Mouse (Mus musculus): ENCODE measurements around the gene Ccdc141. TPM values are rescaled to one million over a fixed set of nuclear protein-coding genes. Genes with fewer than 3 reads are reported as not detected.

The Ccdc141 gene
- polyA plus RNA-seq, 1 experiment from 2014 or later, result 5.5 TPM

DNA sequence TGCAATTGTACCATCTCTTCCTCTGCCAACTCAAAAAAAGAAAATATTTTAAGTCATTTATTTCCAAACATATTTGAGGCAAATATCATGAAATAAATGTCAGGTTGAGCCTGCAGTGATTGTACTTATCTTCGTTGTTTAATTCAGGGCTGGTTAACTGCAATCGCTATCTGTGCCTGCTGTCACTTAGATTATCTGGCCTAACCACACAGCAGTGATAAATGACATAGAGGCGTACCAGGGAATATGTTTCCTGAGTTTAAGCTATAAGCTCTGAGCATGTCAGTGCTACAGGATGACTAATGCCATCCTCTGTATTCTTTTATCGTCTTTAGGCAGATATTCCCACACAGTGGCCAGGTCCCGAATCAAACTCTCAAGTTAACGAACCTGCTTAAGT is 31.6 kb downstream of the Ccdc141 start:
- no peaks in the 10 kb centered on the region for H3K4me1 ChIP-seq (replicated peaks; ENCODE audit: control insufficient read depth, insufficient read depth, low read length)
- H3K9me3 ChIP-seq (ENCODE audit: control insufficient read depth, low read length), result no peaks in the 10 kb centered on the region
- no peak for DNase-seq (ENCODE audit: low spot score)
- no peak overlapping the region for H3K4me3 ChIP-seq (ENCODE audit: low read depth, low read length)
- H3K36me3 ChIP-seq (ENCODE audit: control insufficient read depth, insufficient read depth, low read length), result no peaks in the 10 kb centered on the region
- WGBS, result 88% methylated on average over 6 of the region's 6 CpGs
- no peaks in the 10 kb centered on the region for H3K27me3 ChIP-seq (ENCODE audit: control insufficient read depth, insufficient read depth, low read length)
- ATAC-seq (ENCODE audit: low FRiP score), result no peak
- no peak overlapping the region for H3K27ac ChIP-seq (ENCODE audit: low read depth, low read length)
- no peak overlapping the region for H3K4me2 ChIP-seq (replicated peaks; ENCODE audit: low read depth, low read length)
- no peak overlapping the region for H3K9ac ChIP-seq (ENCODE audit: low read depth, low read length)

- 52% methylated on average over 1 of the region's 1 CpGs for WGBS
- H3K27ac ChIP-seq (ENCODE audit: low read depth, low read length), result no peak overlapping the region
- H3K4me2 ChIP-seq (replicated peaks; ENCODE audit: low read depth, low read length), result no peak overlapping the region
- H3K27me3 ChIP-seq (ENCODE audit: control insufficient read depth, insufficient read depth, low read length), result no peaks in the 10 kb centered on the region
- DNase-seq (ENCODE audit: low spot score) (no peak), ATAC-seq (ENCODE audit: low FRiP score) (no peak)
- no peak overlapping the region for H3K4me3 ChIP-seq (ENCODE audit: low read depth, low read length)
- no peaks in the 10 kb centered on the region for H3K36me3 ChIP-seq (ENCODE audit: control insufficient read depth, insufficient read depth, low read length)
- no peaks in the 10 kb centered on the region for H3K4me1 ChIP-seq (replicated peaks; ENCODE audit: control insufficient read depth, insufficient read depth, low read length)
- H3K9ac ChIP-seq (ENCODE audit: low read depth, low read length), result no peak overlapping the region
- H3K9me3 ChIP-seq (ENCODE audit: control insufficient read depth, low read length), result no peaks in the 10 kb centered on the region
Observed at GRCm38 (mm10) chr2:77134906-77135305, 35.5 kb downstream of the Ccdc141 start.

DNA sequence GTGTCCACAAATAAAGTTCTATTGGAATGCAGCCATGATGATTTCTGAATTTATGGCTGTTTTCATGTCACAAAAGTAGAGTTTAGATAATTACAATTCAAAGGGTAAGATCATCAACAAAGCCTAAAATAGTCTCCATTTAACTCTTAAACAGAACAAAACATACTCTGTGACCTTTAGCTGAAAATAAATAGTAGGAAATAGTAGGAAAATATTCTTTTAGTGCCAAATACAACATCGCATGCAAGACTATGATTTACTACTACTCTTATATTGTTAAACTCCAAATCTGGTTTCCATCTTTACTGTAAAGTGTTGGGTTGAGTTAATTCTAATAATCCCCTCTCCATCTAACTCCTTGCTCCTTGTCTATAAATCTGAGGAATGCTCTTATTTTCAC is 37.0 kb downstream of the Ccdc141 start:
- no peak overlapping the region for H3K4me2 ChIP-seq (replicated peaks; ENCODE audit: low read depth, low read length)
- no peak overlapping the region for H3K4me3 ChIP-seq (ENCODE audit: low read depth, low read length)
- H3K27ac ChIP-seq (ENCODE audit: low read depth, low read length), result no peak overlapping the region
- no peaks in the 10 kb centered on the region for H3K27me3 ChIP-seq (ENCODE audit: control insufficient read depth, insufficient read depth, low read length)
- H3K36me3 ChIP-seq (ENCODE audit: control insufficient read depth, insufficient read depth, low read length), result no peaks in the 10 kb centered on the region
- no peak overlapping the region for H3K9ac ChIP-seq (ENCODE audit: low read depth, low read length)
- 95% methylated on average over 1 of the region's 1 CpGs for WGBS
- H3K9me3 ChIP-seq (ENCODE audit: control insufficient read depth, low read length), result no peaks in the 10 kb centered on the region
- DNase-seq (ENCODE audit: low spot score), result no peak
- ATAC-seq (ENCODE audit: low FRiP score), result no peak
- no peaks in the 10 kb centered on the region for H3K4me1 ChIP-seq (replicated peaks; ENCODE audit: control insufficient read depth, insufficient read depth, low read length)

DNA sequence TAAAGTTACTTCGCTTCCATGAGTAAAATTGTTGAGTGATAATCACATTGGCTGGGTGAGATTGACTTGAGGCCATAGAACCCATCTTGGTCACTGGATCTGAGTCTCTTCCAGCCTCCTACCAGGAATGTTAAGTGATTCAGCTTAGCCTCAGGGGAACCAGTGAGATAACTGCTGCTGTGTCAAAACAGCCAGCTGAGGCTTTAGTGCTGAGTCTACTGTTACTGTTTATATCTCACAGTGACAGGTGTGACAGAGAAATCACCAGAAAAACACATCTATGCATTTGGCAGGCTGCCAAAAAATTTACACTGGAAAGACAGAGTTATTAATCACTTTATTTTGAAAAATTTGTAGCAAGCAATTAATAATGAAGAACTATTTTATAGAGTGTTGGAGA is 43.5 kb downstream of the Ccdc141 start:
- Histone ChIP-seq H3K9ac (ENCODE audit: low read depth, low read length) (no peak overlapping the region), H3K27ac (ENCODE audit: low read depth, low read length) (no peak overlapping the region), H3K36me3 (ENCODE audit: control insufficient read depth, insufficient read depth, low read length) (no peaks in the 10 kb centered on the region), H3K4me3 (ENCODE audit: low read depth, low read length) (no peak overlapping the region), H3K4me2 (replicated peaks; ENCODE audit: low read depth, low read length) (no peak overlapping the region), H3K27me3 (ENCODE audit: control insufficient read depth, insufficient read depth, low read length) (no peaks in the 10 kb centered on the region), H3K4me1 (replicated peaks; ENCODE audit: control insufficient read depth, insufficient read depth, low read length) (no peaks in the 10 kb centered on the region), H3K9me3 (ENCODE audit: control insufficient read depth, low read length) (no peaks in the 10 kb centered on the region)
- ATAC-seq (ENCODE audit: low FRiP score) (no peak), DNase-seq (ENCODE audit: low spot score) (no peak)
- 90% methylated on average over 1 of the region's 1 CpGs for WGBS

DNA sequence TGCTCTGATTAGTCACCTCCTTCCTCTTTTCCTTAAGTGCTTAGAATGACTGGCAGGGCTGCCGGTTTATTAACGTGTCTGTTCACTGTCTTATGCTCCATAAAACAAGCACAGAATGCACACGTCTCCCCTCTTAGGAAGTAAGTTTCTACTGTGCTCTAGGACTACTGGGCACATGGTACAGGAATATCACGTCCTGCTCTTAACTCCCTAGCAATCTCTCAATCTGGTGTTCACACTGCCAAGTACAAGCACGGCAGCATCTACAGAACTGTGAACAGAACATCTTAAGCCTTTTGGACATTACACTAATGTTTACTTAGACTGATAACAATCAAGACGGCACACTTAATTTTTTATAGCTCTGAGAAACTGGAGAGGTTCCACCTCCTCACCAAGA is 52.3 kb downstream of the Ccdc141 start:
- no peaks in the 10 kb centered on the region for H3K27me3 ChIP-seq (ENCODE audit: control insufficient read depth, insufficient read depth, low read length)

GRCm38 (mm10) chr2:77114335-77114734 is 56.1 kb downstream of the Ccdc141 start:
- Histone ChIP-seq H3K9ac (ENCODE audit: low read depth, low read length) (no peak overlapping the region), H3K4me2 (replicated peaks; ENCODE audit: low read depth, low read length) (no peak overlapping the region), H3K4me3 (ENCODE audit: low read depth, low read length) (no peak overlapping the region), H3K27me3 (ENCODE audit: control insufficient read depth, insufficient read depth, low read length) (no peaks in the 10 kb centered on the region), H3K36me3 (ENCODE audit: control insufficient read depth, insufficient read depth, low read length) (no peaks in the 10 kb centered on the region), H3K4me1 (replicated peaks; ENCODE audit: control insufficient read depth, insufficient read depth, low read length) (no peaks in the 10 kb centered on the region), H3K27ac (ENCODE audit: low read depth, low read length) (no peak overlapping the region), H3K9me3 (ENCODE audit: control insufficient read depth, low read length) (no peaks in the 10 kb centered on the region)
- ATAC-seq (ENCODE audit: low FRiP score), result no peak
- WGBS, result 66% methylated on average over 2 of the region's 2 CpGs
- no peak for DNase-seq (ENCODE audit: low spot score)

More for the DNA sequence above, 52.3 kb downstream of the Ccdc141 start:
- no peak for DNase-seq (ENCODE audit: low spot score)
- H3K4me3 ChIP-seq (ENCODE audit: low read depth, low read length), result no peak overlapping the region
- H3K36me3 ChIP-seq (ENCODE audit: control insufficient read depth, insufficient read depth, low read length), result no peaks in the 10 kb centered on the region
- no peaks in the 10 kb centered on the region for H3K4me1 ChIP-seq (replicated peaks; ENCODE audit: control insufficient read depth, insufficient read depth, low read length)
- no peaks in the 10 kb centered on the region for H3K9me3 ChIP-seq (ENCODE audit: control insufficient read depth, low read length)
- no peak for ATAC-seq (ENCODE audit: low FRiP score)
- no peak overlapping the region for H3K27ac ChIP-seq (ENCODE audit: low read depth, low read length)
- H3K9ac ChIP-seq (ENCODE audit: low read depth, low read length), result no peak overlapping the region
- no peak overlapping the region for H3K4me2 ChIP-seq (replicated peaks; ENCODE audit: low read depth, low read length)
- WGBS, result 83% methylated on average over 6 of the region's 6 CpGs

GRCm38 (mm10) chr2:77113867-77114266 is 56.6 kb downstream of the Ccdc141 start:
- H3K4me2 ChIP-seq (replicated peaks; ENCODE audit: low read depth, low read length), result no peak overlapping the region
- H3K4me3 ChIP-seq (ENCODE audit: low read depth, low read length), result no peak overlapping the region
- DNase-seq (ENCODE audit: low spot score), result no peak
- ATAC-seq (ENCODE audit: low FRiP score), result no peak
- no peaks in the 10 kb centered on the region for H3K4me1 ChIP-seq (replicated peaks; ENCODE audit: control insufficient read depth, insufficient read depth, low read length)
- 91% methylated on average over 8 of the region's 8 CpGs for WGBS
- no peaks in the 10 kb centered on the region for H3K36me3 ChIP-seq (ENCODE audit: control insufficient read depth, insufficient read depth, low read length)
- H3K27me3 ChIP-seq (ENCODE audit: control insufficient read depth, insufficient read depth, low read length), result no peaks in the 10 kb centered on the region
- H3K9me3 ChIP-seq (ENCODE audit: control insufficient read depth, low read length), result no peaks in the 10 kb centered on the region
- no peak overlapping the region for H3K27ac ChIP-seq (ENCODE audit: low read depth, low read length)
- no peak overlapping the region for H3K9ac ChIP-seq (ENCODE audit: low read depth, low read length)

- 83% methylated on average over 5 of the region's 5 CpGs for WGBS
- H3K27ac ChIP-seq (ENCODE audit: low read depth, low read length), result no peak overlapping the region
- no peaks in the 10 kb centered on the region for H3K27me3 ChIP-seq (ENCODE audit: control insufficient read depth, insufficient read depth, low read length)
- H3K9me3 ChIP-seq (ENCODE audit: control insufficient read depth, low read length), result no peaks in the 10 kb centered on the region
- no peak overlapping the region for H3K4me2 ChIP-seq (replicated peaks; ENCODE audit: low read depth, low read length)
- ATAC-seq (ENCODE audit: low FRiP score) (no peak), DNase-seq (ENCODE audit: low spot score) (no peak)
- no peaks in the 10 kb centered on the region for H3K4me1 ChIP-seq (replicated peaks; ENCODE audit: control insufficient read depth, insufficient read depth, low read length)
- no peak overlapping the region for H3K9ac ChIP-seq (ENCODE audit: low read depth, low read length)
- no peak overlapping the region for H3K4me3 ChIP-seq (ENCODE audit: low read depth, low read length)
- H3K36me3 ChIP-seq (ENCODE audit: control insufficient read depth, insufficient read depth, low read length), result no peaks in the 10 kb centered on the region
Observed at GRCm38 (mm10) chr2:77113026-77113425, 57.4 kb downstream of the Ccdc141 start.

GRCm38 (mm10) chr2:77111095-77111494 is 59.3 kb downstream of the Ccdc141 start:
- H3K4me1 ChIP-seq (replicated peaks; ENCODE audit: control insufficient read depth, insufficient read depth, low read length), result no peaks in the 10 kb centered on the region
- 93% methylated on average over 2 of the region's 2 CpGs for WGBS
- no peak overlapping the region for H3K27ac ChIP-seq (ENCODE audit: low read depth, low read length)
- ATAC-seq (ENCODE audit: low FRiP score) (no peak), DNase-seq (ENCODE audit: low spot score) (no peak)
- H3K9ac ChIP-seq (ENCODE audit: low read depth, low read length), result no peak overlapping the region
- H3K4me3 ChIP-seq (ENCODE audit: low read depth, low read length), result no peak overlapping the region
- no peaks in the 10 kb centered on the region for H3K36me3 ChIP-seq (ENCODE audit: control insufficient read depth, insufficient read depth, low read length)
- no peak overlapping the region for H3K4me2 ChIP-seq (replicated peaks; ENCODE audit: low read depth, low read length)
- H3K9me3 ChIP-seq (ENCODE audit: control insufficient read depth, low read length), result no peaks in the 10 kb centered on the region
- H3K27me3 ChIP-seq (ENCODE audit: control insufficient read depth, insufficient read depth, low read length), result no peaks in the 10 kb centered on the region

Data from hindbrain, embryonic 11.5 days (tissue).